Mouse (Mus musculus) heart, embryonic 15.5 days (tissue): ENCODE measurements around the gene Neurl4. TPM values are rescaled to one million over a fixed set of nuclear protein-coding genes. Genes with fewer than 3 reads are reported as not detected.
A peak's percentile ranks its signal among the peaks of the same experiment; 100 is the strongest.

Experiments
- ATAC-seq: fragments of 200-750 bp; cut with Nextera tagmentation; replicated peaks from 2 replicates; pipeline ENCODE4 v1.8.0; 2017; ENCODE audit warnings: low read depth, moderate TSS enrichment; ENCODE audit not compliant: insufficient number of reproducible peaks, insufficient read depth, low FRiP score
- H3K27ac ChIP-seq: fragments of 300-500 bp; sonication (generic); 2 replicates; pipeline ENCODE4 v1.5.1; 2015; ENCODE audit warnings: mild to moderate bottlenecking, inconsistent platforms
- H3K27me3 ChIP-seq: fragments of 300-500 bp; sonication (generic); 2 replicates; pipeline ENCODE4 v1.6.1; 2015; ENCODE audit warnings: inconsistent platforms
- H3K36me3 ChIP-seq: fragments of 300-500 bp; sonication (generic); 2 replicates; pipeline ENCODE4 v1.6.1; 2015; ENCODE audit warnings: mild to moderate bottlenecking, inconsistent platforms
- H3K4me1 ChIP-seq: fragments of 300-500 bp; sonication (generic); replicated peaks from 2 replicates; pipeline ENCODE4 v1.6.1; 2015; ENCODE audit warnings: inconsistent platforms
- H3K4me2 ChIP-seq: fragments of 300-500 bp; sonication (generic); 2 replicates; pipeline ENCODE4 v1.6.1; 2015; ENCODE audit warnings: inconsistent platforms, mild to moderate bottlenecking, moderate library complexity
- H3K4me3 ChIP-seq: fragments of 300-500 bp; sonication (generic); 2 replicates; pipeline ENCODE4 v1.5.1; 2015; ENCODE audit warnings: mild to moderate bottlenecking, inconsistent platforms
- H3K9ac ChIP-seq: fragments of 300-500 bp; sonication (generic); 2 replicates; pipeline ENCODE4 v1.6.1; 2015; ENCODE audit warnings: mild to moderate bottlenecking, inconsistent platforms
- H3K9me3 ChIP-seq: fragments of 300-500 bp; sonication (generic); replicated peaks from 2 replicates; pipeline ENCODE4 v1.6.1; 2016; ENCODE audit warnings: inconsistent platforms
- WGBS: fragments of 180-500 bp; shearing (Covaris S2); methylation state at CpG from one replicate; pipeline ENCODE4 v1.1.7; 2015; ENCODE audit warnings: mixed read lengths; 5-methylcytosine and 5-hydroxymethylcytosine counted together
- polyA plus RNA-seq: library from polyadenylated mRNA; unstranded; fragments of >200 nt; fragmentation: Nextera tagmentation; extraction: Ambion mirVana; gene quantifications from 2 replicates; pipeline ENCODE4 v1.2.1, GENCODE M21; 2015

Neurl4 gene
- polyA plus RNA-seq, 1 experiment from 2014 or later: 5.2 TPM

DNA sequence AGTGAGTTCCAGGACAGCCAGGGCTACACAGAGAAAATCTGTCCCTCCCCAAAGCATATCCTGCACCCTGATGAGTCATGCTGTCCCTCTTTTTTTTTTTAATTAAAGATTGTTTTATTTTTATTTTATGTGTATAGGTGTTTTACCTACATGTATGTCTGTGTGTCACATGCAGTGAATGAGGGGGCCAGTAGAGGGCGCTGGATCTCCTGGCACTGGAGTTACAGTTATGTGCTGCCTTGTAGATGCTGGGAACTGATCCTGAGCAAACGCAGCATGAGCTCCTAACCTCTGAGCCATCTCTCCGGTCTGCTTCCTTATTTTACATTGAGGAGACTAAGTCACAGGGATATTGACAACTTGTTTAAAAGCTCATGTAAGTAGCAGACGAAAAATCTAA is 17.8 kb upstream of the Neurl4 start:
- H3K9me3 ChIP-seq: no peaks in the 10 kb centered on the region
- ATAC-seq: no peak
- no peaks in the 10 kb centered on the region; the same call in 1 of the 2 replicates for H3K27me3 ChIP-seq
- no peak overlapping the region for H3K27ac ChIP-seq
- no peak overlapping the region for H3K4me2 ChIP-seq
- no peak overlapping the region for H3K9ac ChIP-seq
- H3K4me3 ChIP-seq: no peak overlapping the region
- no peaks in the 10 kb centered on the region for H3K36me3 ChIP-seq
- peaks cover 35% of the 10 kb centered on the region for H3K4me1 ChIP-seq
- WGBS: 62% methylated on average over 4 of the region's 4 CpGs

GRCm38 (mm10) chr11:69883527-69884151 is 17.2 kb upstream of the Neurl4 start:
- H3K27ac ChIP-seq: no peak overlapping the region; the same call in 1 of the 2 replicates
- H3K36me3 ChIP-seq: no peaks in the 10 kb centered on the region
- H3K27me3 ChIP-seq: no peaks in the 10 kb centered on the region; the same call in 1 of the 2 replicates
- H3K9ac ChIP-seq: no peak overlapping the region
- no peak overlapping the region for H3K4me2 ChIP-seq
- no peak overlapping the region for H3K4me3 ChIP-seq
- WGBS: 79% methylated on average over 8 of the region's 8 CpGs
- H3K9me3 ChIP-seq: no peaks in the 10 kb centered on the region
- H3K4me1 ChIP-seq: peaks cover 35% of the 10 kb centered on the region
- ATAC-seq: no peak

GRCm38 (mm10) chr11:69884240-69884639 is 16.6 kb upstream of the Neurl4 start:
- no peak overlapping the region for H3K9ac ChIP-seq
- H3K4me1 ChIP-seq: peaks cover 32% of the 10 kb centered on the region
- H3K27ac ChIP-seq: peak overlapping the region; percentile 40
- H3K4me3 ChIP-seq: no peak overlapping the region
- H3K36me3 ChIP-seq: no peaks in the 10 kb centered on the region
- H3K27me3 ChIP-seq: no peaks in the 10 kb centered on the region; the same call in 1 of the 2 replicates
- H3K9me3 ChIP-seq: no peaks in the 10 kb centered on the region
- ATAC-seq: no peak
- WGBS: 53% methylated on average over 9 of the region's 9 CpGs
- H3K4me2 ChIP-seq: peak overlapping the region; percentile 13; the same call in 1 of the 2 replicates

- Histone ChIP-seq H3K9ac (no peak overlapping the region), H3K9me3 (no peaks in the 10 kb centered on the region), H3K4me2 (peak overlapping the region; percentile 13; the same call in 1 of the 2 replicates), H3K4me1 (peaks cover 30% of the 10 kb centered on the region), H3K4me3 (no peak overlapping the region), H3K36me3 (no peaks in the 10 kb centered on the region), H3K27me3 (no peaks in the 10 kb centered on the region; the same call in 1 of the 2 replicates), H3K27ac (peak overlapping the region; percentile 40)
- no peak for ATAC-seq
- 70% methylated on average over 8 of the region's 8 CpGs for WGBS
These were observed 16.2 kb upstream of the Neurl4 start for GRCm38 (mm10) chr11:69884663-69885062.

DNA sequence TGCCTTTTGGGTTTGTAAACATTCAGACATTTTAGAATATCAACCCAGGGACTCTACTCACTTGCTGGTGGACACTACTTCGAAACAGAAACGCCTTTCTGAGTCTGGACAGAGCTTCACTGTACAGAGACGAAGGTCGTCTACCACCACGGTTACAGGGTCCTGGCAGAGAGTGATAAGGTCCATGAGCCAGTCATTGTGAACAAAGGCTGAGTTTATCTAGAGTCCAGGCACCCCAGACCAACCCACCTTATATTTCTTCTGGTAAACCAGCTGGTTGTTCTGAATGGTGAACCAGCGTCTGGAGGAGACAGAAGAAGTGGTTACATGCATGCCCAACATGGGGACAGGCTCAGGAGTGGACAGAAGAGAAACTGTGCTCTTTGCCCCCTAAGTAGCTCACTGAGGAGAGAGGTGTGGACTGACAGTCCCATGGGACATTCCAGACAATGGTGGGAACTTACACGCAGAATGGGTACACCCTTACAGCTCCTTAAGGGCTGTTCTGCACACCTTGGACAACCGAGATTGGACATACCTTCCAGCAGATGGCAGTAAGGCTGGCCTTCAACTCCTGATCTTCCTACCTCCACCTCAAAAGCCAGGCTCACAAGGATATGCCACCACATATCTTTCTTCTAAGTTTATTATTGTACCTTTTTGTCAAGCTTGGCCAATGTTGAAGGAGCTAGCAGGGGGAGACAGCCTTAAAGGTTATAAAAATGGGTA is 13.8 kb upstream of the Neurl4 start:
- no peak overlapping the region for H3K27ac ChIP-seq
- H3K4me2 ChIP-seq: no peak overlapping the region
- no peak overlapping the region for H3K4me3 ChIP-seq
- no peaks in the 10 kb centered on the region for H3K36me3 ChIP-seq
- H3K27me3 ChIP-seq: peaks cover 3% of the 10 kb centered on the region; the same call in 1 of the 2 replicates
- H3K9ac ChIP-seq: no peak overlapping the region
- peaks cover 35% of the 10 kb centered on the region for H3K4me1 ChIP-seq
- no peaks in the 10 kb centered on the region for H3K9me3 ChIP-seq
- 49% methylated on average over 8 of the region's 8 CpGs for WGBS
- ATAC-seq: no peak

- peak; percentile 49; the same call in 1 of the 2 replicates for ATAC-seq
- Histone ChIP-seq H3K9ac (no peak overlapping the region), H3K4me1 (peaks cover 29% of the 10 kb centered on the region), H3K9me3 (no peaks in the 10 kb centered on the region), H3K27ac (no peak overlapping the region), H3K4me2 (no peak overlapping the region), H3K27me3 (peaks cover 3% of the 10 kb centered on the region; the same call in 1 of the 2 replicates), H3K4me3 (no peak overlapping the region), H3K36me3 (no peaks in the 10 kb centered on the region)
- 21% methylated on average over 4 of the region's 4 CpGs for WGBS
These were observed 9.4 kb upstream of the Neurl4 start for GRCm38 (mm10) chr11:69891482-69891881.

DNA sequence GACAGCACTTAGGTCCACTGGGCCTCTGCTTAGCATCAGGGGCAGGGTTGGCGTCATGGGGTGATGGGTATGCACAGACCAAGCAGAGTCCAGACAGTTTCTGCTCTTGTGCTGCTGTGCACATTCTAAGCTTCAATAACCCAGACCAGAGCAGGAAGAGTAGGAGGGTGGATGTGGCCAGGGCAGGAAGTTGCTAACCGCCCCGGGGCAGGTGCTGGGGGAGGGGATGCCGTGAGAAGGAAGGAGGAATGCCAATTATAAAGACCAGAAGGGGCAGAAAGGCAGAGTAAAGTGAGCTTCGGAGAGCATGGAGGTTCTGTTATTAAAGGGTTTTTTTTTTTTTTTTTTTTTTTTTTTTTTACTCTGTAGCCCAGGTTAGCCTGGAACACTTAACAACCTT is 6.2 kb upstream of the Neurl4 start:
- peaks cover 3% of the 10 kb centered on the region; the same call in 1 of the 2 replicates for H3K27me3 ChIP-seq
- H3K4me3 ChIP-seq: 0 out of 2 replicates have a peak overlapping the region, but pooled peaks have one; percentile 10
- H3K27ac ChIP-seq: no peak overlapping the region; the same call in 1 of the 2 replicates
- no peak overlapping the region for H3K9ac ChIP-seq
- WGBS: 62% methylated on average over 5 of the region's 5 CpGs
- H3K36me3 ChIP-seq: no peaks in the 10 kb centered on the region
- no peak; the same call in 1 of the 2 replicates for ATAC-seq
- H3K9me3 ChIP-seq: no peaks in the 10 kb centered on the region
- H3K4me1 ChIP-seq: peaks cover 30% of the 10 kb centered on the region
- no peak overlapping the region for H3K4me2 ChIP-seq

- Histone ChIP-seq H3K9me3 (no peaks in the 10 kb centered on the region), H3K4me3 (peak within 1 kb of the TSS; percentile 16; the same call in 1 of the 2 replicates), H3K4me1 (peaks cover 33% of the 10 kb centered on the region), H3K27ac (no peak within 1 kb of the TSS; the same call in 1 of the 2 replicates), H3K27me3 (no peaks in the 10 kb centered on the region; the same call in 1 of the 2 replicates), H3K9ac (no peak within 1 kb of the TSS), H3K36me3 (no peaks in the 10 kb centered on the region), H3K4me2 (no peak within 1 kb of the TSS)
- WGBS: 59% methylated on average over 4 of the region's 4 CpGs
- ATAC-seq: no peak
These were observed 5.6 kb upstream of the Neurl4 start, which contains the start of gene Acap1 for GRCm38 (mm10) chr11:69895291-69895690. Gene Acap1 (minus strand): TSS chr11:69895539.

DNA sequence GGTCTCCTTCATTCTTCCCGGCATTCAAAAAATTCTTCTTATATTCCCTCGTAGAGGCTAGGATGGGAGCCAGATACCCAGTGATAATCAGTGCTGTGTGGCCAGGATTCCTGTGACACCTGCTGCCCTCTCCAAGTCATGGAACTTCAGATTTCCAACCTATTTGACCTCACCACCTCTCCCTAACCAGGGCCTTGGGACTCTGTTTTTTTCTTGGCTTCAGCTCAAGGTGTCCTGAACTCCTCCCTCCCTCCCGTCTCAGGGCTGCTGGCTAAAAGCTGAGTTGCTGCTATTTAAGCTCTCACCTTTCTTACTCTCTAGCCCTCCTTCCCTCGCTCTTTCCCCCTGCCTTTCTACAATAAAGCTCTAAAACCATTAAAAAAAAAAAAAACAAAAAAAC is 1.0 kb upstream of the Neurl4 start:
- peaks cover 30% of the 10 kb centered on the region for H3K4me1 ChIP-seq
- WGBS: 24% methylated on average over 4 of the region's 4 CpGs

GRCm38 (mm10) chr11:69901406-69901846 is 554 bp downstream of the Neurl4 start:
- Histone ChIP-seq H3K4me2 (peak overlapping the region; percentile 87), H3K9me3 (no peaks in the 10 kb centered on the region), H3K4me1 (peaks cover 30% of the 10 kb centered on the region), H3K27ac (peak overlapping the region; percentile 99), H3K4me3 (peak overlapping the region; percentile 95), H3K36me3 (peaks cover 27% of the 10 kb centered on the region), H3K27me3 (no peaks in the 10 kb centered on the region), H3K9ac (peak overlapping the region; percentile 93)
- WGBS: under 1% methylated on average over 42 of the region's 42 CpGs
- peak; percentile 81 for ATAC-seq

More for the DNA sequence above, 1.0 kb upstream of the Neurl4 start:
- Histone ChIP-seq H3K36me3 (peaks cover 12% of the 10 kb centered on the region), H3K4me2 (peak overlapping the region; percentile 87), H3K27ac (no peak overlapping the region), H3K4me3 (peak overlapping the region; percentile 95), H3K9ac (peak overlapping the region; percentile 93), H3K9me3 (no peaks in the 10 kb centered on the region), H3K27me3 (no peaks in the 10 kb centered on the region; the same call in 1 of the 2 replicates)
- no peak for ATAC-seq

GRCm38 (mm10) chr11:69901993-69902392 is 1.1 kb downstream of the Neurl4 start:
- no peaks in the 10 kb centered on the region for H3K27me3 ChIP-seq
- WGBS: under 1% methylated on average over 37 of the region's 39 CpGs
- peaks cover 33% of the 10 kb centered on the region for H3K36me3 ChIP-seq
- H3K9ac ChIP-seq: peak overlapping the region; percentile 93
- no peaks in the 10 kb centered on the region for H3K9me3 ChIP-seq
- H3K4me2 ChIP-seq: peak overlapping the region; percentile 87
- H3K27ac ChIP-seq: peak overlapping the region; percentile 99
- H3K4me1 ChIP-seq: peaks cover 30% of the 10 kb centered on the region
- H3K4me3 ChIP-seq: peak overlapping the region; percentile 95
- 0 out of 2 replicates have a peak, but pooled peaks have one; percentile 1 for ATAC-seq
